Mouse (Mus musculus) thymus, postnatal 4 days (tissue): ENCODE measurements around the gene Akr1b3.

Experiments used
- DNase-seq: peaks from one replicate; pipeline ENCODE4 v3.0.0; 2021

The Akr1b3 gene

DNA sequence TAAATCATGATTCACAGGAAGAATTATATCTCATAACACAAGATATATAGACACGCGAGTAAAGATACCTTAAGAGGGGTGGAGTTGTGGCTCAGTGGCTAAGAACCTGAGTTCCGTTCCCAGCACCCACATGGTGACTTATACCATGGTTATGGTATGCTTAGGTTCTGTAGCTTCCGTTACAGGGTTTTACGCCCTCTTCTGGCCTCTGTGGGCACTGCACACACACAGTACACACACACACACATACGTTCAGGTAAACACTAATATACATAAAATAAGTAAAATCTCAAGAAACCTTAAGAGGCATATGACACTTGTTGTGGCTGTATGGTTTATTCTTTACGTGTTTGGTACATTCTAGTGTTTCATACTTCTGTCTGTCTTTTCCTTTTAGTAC is 4.8 kb upstream of the Akr1b3 start:
- DNase-seq = no peak

DNA sequence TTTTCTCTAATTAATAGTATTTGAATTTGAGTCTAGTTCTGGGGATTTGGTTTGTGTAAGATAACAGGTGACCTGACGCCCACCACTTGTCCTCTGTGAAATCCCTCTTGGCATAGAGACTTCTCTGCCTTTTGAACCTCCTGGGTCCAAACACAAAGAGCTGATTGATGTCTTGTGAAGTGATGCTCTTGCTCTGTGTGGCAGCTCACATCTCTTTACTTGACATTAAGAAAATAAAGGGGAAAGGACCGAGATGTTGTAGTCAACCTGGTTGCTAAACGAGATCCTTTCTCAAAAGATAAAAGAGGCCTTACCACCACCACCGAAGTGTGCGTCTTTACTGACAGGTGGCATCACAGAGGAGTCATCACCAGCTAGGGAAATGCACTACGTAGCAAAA is 1.4 kb upstream of the Akr1b3 start:
- peak; percentile 22 for DNase-seq

DNA sequence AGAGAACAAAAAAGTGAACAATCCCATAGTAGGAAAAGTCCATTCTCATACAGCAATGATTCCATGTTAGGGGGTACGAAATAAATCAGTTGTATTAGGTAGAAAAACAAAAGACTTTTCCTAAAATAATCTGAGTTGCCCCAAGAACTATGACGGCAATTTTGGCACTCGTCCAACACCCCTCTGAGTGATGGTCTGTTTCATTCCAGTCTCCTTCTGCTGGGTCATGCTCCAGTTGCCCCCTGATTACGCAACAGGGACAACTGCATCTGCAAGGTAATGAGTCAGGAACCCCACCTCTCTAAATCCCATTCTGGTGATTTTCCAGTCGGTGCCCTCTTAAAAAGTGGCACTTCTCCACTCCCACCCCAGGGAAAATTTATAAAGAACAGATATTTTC is 894 bp upstream of the Akr1b3 start:
- DNase-seq = peak; percentile 37

DNA sequence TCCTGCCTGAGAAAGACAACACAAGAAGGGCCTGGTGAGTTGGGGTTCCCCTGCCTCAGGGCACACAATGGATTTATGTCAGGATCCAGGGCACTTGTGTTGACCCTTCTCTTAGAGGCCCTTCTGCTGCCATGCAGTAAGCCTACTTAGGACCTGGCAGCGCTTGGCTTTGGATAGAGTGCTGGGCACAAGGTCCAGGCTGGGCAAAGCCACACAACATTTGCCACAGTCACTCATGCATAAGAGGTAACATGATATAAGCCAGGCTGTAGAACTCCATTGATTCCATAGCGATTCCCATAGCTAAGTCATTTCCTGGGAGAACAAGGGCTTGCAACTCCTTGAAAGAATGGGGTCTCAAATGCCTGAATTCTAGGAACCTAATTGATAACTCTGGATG is 3.4 kb downstream of the Akr1b3 start:
- no peak for DNase-seq

DNA sequence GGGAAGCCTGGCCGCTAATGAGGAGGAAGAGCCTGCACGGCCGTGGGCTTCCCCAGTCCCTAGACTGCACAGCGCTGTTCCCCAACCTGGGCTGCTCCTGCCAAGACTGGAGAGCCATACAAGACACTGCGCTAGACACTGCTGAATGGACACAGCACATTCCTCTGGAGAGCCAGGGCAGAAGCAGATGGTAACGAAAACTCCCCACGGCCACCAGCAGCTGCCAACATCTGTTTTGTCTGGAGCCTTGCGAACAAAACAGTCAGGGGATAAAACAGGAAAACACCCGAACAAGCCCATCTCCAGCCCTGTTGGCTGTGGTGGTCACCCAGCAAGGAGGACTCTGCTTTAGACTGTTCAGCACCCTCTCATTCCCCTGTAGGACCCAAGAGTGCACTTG is 3.9 kb downstream of the Akr1b3 start:
- no peak for DNase-seq

DNA sequence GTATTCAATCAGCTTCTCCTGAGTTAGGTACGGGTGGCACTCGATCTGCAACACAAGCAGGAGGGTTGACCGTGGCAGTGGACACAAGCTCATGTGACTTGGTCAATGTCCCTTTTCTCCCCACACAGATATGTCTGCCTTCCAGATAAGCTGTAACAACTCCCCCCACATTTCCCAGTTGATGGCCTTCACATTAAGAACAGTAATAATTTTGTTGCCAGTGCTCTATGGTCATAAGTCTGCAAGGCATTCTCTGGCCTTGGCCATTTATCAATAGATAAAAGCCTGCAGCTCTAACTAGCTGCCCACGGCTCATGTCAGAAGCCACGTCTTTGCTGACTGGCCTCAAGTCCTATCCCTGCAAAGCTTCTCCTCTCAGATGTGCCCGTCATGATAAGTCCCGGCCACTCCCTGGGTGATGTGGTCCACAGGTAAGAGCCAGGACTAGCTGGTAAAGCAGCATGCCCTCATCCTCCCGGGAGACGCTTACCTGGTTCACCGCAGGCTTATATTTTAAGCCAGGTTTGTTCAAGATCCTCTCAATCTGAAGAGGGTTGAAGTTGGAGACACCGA is 7.2 kb downstream of the Akr1b3 start:
- no peak for DNase-seq

DNA sequence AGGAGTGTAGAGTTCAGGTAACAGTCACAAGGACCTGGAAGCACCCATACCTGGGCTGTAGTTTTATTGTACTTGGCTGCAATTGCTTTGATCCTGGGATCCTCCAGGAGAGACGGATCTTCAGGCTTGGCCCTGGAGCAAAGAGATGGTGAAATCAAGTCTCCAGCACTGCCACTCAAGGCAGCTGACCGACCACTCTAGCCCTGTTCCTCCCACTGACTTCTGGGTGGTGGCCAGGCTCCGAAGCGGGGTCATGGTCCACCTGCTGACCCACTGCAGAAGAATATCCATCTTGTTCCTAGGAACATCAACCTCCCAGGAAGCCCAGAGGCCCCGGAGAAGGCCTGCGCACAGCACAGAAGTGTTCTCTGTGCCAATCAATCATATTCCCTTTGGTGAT is 7.8 kb downstream of the Akr1b3 start:
- no peak for DNase-seq

DNA sequence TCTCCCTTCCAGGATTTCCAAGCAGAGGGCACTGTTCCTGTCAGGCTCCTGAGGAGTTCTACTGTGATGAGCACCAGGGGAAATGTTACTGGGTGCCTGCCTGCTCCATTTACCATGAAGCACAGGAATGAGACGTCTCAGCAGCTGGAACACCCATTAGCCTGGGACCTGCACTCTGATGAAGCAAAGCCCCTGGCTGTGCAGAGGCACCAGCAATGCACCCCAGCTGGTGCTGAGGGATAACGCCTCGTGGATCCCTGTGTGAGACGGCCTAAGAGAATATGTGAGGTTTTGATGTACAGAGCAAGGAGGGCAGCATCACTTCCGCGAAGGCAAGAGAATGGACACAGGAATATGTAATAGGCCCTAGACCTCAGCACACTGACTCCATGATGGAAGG is 10.5 kb downstream of the Akr1b3 start:
- no peak for DNase-seq

DNA sequence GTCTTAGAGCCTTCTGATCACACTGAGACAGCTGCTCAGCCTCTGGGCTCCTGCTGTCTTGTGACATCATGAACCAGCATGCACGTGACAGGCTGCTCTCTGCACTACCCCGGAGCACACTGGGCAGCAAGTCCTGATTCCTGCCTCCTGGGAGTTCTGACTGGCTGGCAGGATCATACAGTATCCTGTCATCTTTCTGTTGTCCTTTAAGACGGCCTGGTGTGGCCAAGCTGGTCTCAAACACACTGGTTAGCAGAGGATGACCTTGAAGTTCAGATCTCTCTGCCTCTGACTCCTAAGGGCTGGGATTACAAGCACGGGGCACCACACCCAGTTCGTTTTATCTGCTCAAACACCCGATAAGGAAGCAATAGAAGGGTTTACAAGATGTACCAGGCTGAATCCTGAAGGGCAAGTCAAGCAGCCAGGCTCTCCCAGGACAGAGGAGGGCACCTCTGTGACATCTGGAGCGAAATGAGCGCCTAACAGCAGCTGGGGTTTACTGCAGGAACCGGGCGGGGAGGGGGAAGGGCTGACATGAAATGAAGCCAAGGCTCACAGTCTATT is 12.5 kb downstream of the Akr1b3 start:
- DNase-seq = no peak

DNA sequence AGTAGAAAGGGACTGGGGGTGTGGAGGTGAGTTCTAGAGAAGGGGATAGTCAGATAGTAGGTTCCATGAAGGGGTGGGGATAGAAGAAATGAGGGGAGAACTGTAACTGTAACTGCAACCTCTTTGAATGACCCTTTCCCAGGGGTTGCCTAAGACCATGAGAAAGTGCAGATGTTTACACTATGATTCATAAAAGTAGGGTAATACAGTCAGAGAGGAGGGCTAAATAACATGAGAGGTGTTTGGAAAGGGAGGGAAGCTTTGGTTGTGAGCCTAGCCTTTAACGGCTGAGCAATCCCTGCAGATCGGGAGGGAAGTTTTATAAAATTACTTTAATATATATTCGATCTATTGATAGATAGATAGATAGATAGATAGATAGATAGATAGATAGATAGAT is 20.2 kb downstream of the Akr1b3 start:
- DNase-seq = no peak

DNA sequence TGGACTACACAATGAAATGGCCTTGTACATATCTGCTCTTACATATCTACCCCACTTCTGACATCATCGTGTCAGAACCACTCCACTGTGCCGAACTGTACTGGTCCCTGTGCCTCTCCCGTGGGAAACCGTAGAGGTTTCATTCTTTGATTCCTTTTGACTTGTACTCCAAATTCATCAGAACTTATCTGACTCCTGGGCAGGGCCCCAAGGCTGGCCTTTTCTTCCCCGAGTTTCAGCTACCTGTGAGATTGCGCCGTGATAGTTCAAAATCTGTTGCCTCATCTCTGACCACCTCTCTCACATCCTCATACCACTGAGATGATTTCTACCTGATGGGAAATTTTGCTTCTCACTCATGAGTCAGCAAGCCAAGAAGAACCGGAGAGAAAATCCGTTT is 21.8 kb downstream of the Akr1b3 start:
- DNase-seq = no peak

DNA sequence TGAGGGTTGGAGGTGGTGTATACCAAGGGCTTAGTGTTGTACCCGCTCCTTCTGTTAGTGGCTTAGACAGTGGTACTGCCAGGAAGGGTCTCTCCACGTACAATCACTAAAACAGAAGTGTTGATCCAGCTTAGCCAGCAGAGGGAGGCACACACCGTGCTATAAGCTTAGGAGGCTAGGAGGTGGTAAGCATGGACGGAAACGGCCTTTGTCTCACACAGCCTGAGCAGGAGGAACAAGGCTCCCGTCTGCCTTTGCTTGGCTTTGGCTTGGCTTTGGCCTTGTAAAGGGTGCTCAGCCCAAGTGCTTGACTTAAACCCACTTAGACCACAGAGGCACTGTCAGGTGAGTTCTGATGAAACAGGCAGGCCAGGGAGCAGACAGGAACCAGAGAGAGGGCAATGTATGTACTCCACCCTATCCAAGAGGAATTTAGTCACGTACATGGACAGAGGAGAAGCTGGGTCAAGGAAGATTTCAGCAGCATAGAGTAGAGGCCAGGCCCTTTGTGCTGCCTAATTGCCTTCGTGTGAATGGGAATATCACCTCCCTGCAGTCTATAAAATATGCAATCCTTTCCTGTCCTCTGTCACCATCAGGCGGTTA is 24.3 kb downstream of the Akr1b3 start:
- peak; percentile 87 for DNase-seq

DNA sequence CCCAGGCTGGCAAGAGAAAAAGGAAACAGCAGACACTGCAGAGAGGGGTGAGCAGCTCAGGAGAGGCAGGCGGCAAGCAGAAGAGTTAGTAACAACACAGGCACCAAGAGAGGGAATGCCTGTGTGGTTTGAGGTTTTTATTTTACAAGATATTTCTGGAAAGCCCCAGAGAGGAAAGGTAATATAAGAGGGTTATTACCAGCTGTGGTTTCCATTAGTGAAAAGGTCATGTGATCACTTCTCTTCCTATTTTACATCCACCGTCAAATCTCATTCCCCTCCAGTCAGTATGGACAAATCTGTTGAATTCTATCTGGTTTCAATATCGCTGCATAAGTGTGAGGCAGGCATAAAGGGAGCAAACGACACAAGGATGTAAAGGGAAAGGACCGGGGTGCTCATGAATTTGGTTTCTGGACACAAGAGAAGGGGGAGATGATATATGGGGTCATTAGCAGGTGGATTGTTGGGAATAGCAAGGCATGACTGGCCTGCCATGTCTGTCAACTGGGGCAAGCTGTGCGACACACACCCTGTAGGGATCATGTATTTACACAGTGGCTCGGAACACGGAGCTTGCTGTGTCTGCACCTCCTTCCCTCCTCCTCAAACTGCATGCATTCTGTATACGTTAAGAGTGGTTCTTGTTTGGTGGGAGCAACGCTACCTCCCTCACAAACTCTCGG is 24.9 kb downstream of the Akr1b3 start:
- no peak for DNase-seq

DNA sequence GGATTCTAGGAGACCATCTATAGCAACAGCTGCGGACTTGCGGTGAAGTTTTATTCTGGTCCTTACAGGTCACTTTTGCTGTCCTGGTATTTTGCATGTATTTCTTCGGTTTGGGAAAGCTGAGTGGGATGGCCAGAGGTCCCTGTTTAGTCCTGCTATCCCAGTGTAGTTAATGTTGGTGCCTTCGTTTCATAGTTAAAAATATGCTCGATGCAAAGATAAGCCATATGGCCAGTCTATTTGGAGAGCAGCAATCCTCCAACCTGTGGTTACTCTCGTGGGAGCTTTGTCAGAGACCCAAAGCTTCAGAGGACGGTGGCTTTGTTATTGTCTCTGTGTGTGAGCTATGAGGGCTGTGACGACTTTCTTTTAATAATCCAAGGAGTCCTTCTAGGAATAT is 26.6 kb downstream of the Akr1b3 start:
- DNase-seq = no peak

DNA sequence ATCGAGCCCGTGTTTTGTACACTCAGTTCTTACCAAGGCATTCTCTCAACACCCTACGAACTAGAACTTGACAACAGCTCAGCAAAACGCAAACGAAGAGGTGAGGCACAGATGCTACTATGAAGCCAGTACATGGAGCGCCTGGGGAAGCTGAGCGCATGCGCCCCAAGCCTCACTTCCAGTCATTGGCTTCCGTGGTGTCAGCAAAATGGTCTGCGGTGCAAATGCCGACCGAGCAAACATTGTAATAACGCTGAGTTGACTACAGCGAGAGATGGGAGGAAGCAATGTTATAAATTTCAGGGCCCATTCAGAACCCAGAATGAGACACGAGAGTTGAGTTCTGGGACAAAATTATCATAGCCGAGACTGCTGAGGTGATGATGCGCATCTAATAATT is 27.2 kb downstream of the Akr1b3 start:
- no peak for DNase-seq

DNA sequence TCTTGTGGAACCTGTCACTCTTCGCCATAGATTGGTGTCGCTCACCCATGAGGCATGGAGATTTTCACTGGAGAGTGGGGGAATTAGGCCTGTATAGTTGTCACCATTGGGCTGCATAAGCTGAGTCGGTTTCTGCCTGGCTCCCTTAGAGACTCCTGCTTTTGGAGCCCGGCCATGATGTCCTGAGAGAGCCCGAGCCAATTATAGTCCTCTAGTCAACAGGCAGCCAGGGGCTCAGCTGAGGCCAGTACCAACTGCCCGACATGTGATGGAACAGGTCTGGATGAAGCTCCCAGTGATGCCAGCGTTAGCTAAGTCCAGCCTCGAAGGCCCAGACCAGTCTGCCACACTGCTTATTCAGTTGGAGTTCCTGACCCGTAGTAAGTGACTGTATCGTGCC is 29.2 kb downstream of the Akr1b3 start:
- no peak for DNase-seq

DNA sequence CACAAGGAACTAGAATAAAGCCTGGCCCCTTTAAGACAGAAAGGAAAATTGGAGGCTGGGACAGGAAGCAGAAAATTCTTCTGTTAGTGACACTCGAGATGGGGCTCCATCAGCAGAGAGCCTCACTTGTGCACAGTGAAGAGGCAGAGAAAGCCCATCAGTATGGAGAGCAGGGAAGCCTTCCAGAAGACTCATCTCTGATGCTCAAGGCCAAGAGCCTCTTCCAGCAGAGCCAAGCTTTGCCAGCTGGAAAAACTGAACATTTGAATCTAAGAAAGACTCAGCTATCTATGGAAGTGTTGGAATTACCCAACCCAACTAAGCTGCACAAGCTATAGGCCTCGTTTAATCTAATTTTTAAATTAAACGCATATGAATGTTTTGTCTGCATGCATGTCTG is 30.4 kb downstream of the Akr1b3 start:
- DNase-seq = no peak

DNA sequence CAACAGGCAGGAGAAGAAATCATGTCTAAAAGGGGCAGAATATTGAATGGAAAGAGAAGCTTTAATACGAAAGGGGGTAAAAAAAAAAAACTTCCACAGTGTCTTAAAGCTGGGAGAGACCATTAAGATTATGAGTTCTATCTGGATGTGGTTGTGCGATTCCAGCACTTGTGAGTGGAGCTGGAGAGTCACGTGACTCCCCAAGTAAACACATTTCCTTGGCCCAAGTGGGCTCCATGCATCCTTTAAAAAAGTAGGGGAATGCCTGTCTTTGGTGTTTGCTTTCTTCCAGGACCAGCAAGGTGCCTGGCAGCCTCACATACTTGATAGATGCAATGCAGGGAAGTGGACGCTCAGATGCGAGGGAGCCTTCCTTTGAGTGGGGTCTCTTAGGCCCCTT is 38.9 kb downstream of the Akr1b3 start:
- DNase-seq = no peak

DNA sequence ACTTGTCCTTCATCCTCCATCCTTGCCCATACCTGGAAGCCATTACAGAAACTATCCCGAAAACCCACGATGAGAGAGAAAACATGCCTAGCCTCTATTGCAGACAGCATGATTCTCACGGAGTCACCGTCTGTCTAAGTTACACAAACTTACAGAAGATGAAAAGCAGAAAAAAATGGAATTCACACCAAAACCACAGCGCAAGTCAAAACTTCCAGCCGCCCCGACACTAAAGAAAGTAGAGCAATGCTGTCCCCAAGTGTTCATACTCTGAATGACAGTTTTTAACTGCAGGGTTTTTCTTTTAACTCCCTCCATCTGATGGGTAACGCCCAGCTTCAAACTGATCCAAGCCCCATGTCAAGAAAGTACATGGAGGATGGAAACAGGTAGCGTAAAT is 39.6 kb downstream of the Akr1b3 start:
- peak; percentile 61 for DNase-seq

DNA sequence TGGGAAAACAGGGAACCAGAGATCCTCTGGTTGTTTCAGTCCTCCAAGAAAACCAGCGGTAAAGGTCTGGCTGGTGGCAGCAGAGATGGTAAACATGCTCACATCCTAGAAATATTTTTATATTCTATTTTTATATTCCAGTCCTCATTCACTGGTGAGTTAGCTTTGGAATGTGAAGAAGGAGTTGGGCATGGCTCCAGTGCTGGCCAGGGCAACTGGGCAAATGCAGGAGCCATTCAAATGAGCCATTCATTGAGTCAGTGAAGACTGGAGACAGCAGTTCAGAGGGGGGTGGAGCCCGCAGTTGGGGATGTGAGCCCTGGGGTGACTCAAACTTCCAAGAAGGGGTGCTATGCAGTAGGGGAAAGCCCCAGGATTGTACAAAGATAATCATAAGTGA is 42.9 kb downstream of the Akr1b3 start:
- DNase-seq = no peak

DNA sequence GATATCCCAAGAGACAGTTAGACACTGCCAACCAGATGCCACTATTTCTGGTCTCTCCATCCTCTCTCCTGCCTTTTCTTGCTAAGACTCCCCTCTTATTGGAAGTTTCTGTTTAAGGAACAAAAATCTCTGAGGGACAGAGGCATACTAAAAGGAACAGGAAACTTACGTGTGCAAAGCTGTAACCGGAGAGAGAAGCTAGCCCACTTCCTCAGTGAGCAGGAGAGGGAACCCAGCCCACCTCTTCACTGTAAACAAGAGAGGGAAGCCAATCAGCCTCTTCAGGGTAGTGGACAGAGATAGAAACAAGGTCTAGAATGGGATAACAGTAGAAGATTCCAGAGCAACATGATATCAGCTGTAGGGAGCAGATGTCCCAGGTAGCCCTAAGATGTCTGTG is 44.2 kb downstream of the Akr1b3 start:
- DNase-seq = no peak

DNA sequence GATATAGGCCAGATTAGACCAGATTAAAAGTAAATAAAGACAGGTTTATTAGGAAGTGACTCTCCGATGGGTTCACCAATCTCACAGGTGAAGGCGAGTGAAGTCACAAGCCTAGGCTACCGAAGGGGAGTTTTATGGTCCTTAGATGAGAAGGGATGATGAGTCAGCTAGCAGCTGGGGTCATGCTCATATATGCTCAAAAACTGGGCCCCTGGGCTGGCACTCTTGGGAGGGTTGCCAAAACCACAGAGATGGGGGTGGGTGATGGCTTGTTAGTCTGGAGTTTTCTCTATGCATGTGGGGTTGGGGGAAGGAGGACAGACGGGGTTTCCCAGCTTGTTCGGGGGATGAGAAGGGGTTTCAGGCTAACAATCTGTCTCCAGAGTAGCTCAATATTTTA is 44.8 kb downstream of the Akr1b3 start:
- peak; percentile 17 for DNase-seq

DNA sequence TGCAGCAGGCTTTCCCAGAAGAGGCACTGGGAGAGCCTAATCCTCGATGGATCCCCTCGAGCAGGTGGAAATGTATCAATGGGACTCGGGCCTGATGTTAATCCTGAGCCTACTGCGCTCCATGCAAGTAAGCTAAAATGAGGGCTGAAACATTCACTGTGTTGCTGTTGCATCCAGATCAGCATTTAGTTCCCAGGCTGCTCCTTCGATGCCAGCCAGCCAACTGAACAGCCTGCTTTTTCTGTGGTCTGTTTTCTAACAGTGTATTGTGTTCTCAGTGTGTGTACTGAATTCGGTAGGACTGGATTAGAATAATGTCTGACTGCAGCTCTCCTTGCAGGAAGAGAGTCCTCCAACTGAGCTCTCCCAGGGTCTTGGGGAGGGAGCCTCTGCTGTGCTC is 46.6 kb downstream of the Akr1b3 start:
- no peak for DNase-seq

DNA sequence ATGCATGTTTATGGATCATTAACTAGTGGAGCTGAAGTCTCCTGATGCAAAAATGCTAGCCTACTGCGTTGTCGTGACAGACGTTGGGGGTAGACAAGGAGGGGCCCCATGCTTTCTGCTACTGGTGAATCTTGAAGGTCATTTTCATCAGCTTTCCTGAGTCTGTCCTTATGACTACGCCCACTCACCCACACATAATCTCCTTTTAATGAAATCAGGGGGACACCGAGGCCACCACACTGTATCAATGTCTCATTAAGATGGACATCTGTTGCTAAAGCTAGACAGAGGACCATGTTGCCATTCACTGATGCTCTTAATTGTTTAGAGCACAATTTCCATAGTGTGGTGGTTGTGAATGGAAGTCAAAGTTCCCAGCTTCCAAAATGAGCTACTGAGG is 58.7 kb downstream of the Akr1b3 start:
- DNase-seq = no peak
